In the genomic region with DNA sequence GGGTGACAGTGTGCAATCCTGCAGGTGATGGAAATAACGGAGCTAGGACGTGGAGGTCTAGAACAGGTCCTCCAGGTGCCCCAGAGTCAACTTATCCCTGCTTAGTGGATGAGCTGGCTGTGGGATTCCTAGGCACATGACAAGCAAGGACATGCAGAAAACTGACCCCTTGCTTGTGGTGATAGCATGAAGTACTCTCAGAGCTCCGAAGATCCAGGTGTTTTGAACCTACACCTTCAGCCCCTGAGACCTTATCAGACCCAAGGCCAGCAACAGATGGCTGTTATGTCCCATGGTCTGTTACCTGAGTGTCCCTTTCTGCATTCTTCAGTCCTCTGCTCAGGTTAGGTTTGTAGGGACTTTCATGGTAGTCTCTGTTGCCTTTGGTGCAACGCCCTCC, we compare ENCODE assay signal across 8 mouse cellular contexts. TPM values are rescaled to one million over a fixed set of nuclear protein-coding genes. Genes with fewer than 3 reads are reported as not detected.
DNase-seq lines count a peak whose midpoint lies in the region; TF ChIP-seq lines count a peak whose summit lies in the region.

No protein-coding gene starts in this region.

- TF ChIP-seq CTCF in heart, adult 2 months (IDR thresholded peaks at IDR 0.05) = no peak

- H3K27me3 ChIP-seq in heart, adult 2 months (ENCODE audit: control insufficient read depth, insufficient read depth, low read length) = peaks cover 4% of the 10 kb centered on the region
- H3K27me3 ChIP-seq in hindbrain, embryonic 10.5 days (ENCODE audit: insufficient read depth, poor library complexity, severe bottlenecking) = peaks cover 27% of the 10 kb centered on the region
- peaks cover 45% of the 10 kb centered on the region for H3K27me3 ChIP-seq in midbrain, embryonic 10.5 days (ENCODE audit: low read depth, poor library complexity, severe bottlenecking)

- H3K4me1 ChIP-seq in heart, adult 2 months (ENCODE audit: control insufficient read depth, insufficient read depth, low read length) = peaks cover 4% of the 10 kb centered on the region
- peaks cover 44% of the 10 kb centered on the region for H3K4me1 ChIP-seq in hindbrain, embryonic 10.5 days (replicated peaks)
- peaks cover 55% of the 10 kb centered on the region for H3K4me1 ChIP-seq in midbrain, embryonic 10.5 days

- no peaks in the 10 kb centered on the region for H3K36me3 ChIP-seq in heart, adult 2 months (ENCODE audit: control insufficient read depth, insufficient read depth, low read length)
- H3K36me3 ChIP-seq in hindbrain, embryonic 10.5 days = no peaks in the 10 kb centered on the region
- no peaks in the 10 kb centered on the region for H3K36me3 ChIP-seq in midbrain, embryonic 10.5 days

- no peak for TF ChIP-seq EP300 in heart, adult 2 months (IDR thresholded peaks at IDR 0.05; ENCODE audit: insufficient read depth, low read depth, low read length)

- H3K4me3 ChIP-seq in heart, adult 2 months = peak overlapping the region; percentile 71
- peak overlapping the region; percentile 76 for H3K4me3 ChIP-seq in hindbrain, embryonic 10.5 days
- peak overlapping the region; percentile 76 for H3K4me3 ChIP-seq in midbrain, embryonic 10.5 days

- peak overlapping the region; percentile 60 for H3K9ac ChIP-seq in heart, adult 2 months (ENCODE audit: low read depth, low read length)

- no peaks in the 10 kb centered on the region for H3K9me3 ChIP-seq in hindbrain, embryonic 10.5 days
- H3K9me3 ChIP-seq in midbrain, embryonic 10.5 days (replicated peaks) = no peaks in the 10 kb centered on the region

- no peak for DNase-seq in heart, adult 2 months
- no peak for DNase-seq in heart, adult 8-10 months (ENCODE audit: low spot score)
- peak; percentile 17 for DNase-seq in ES-CJ7 (ENCODE audit: low read depth, low spot score)
- DNase-seq in hindbrain, embryonic 10.5 days (ENCODE audit: low spot score) = no peak
- DNase-seq in midbrain, embryonic 10.5 days (ENCODE audit: low spot score) = no peak
- no peak for DNase-seq in frontal cortex, postnatal 14 days (ENCODE audit: low spot score in 2 of 2)
- no peak for DNase-seq in left cerebral cortex, postnatal 14 days (ENCODE audit: low spot score in 2 of 2)
- DNase-seq in cerebellum, postnatal 36 days = no peak

- intact Hi-C loops in heart, adult 2 months (cut with DNase I) = loop anchor here (5.0 kb wide), 1 partner anchor 37 kb away; no protein-coding TSS in a partner anchor
- intact Hi-C loops in left cerebral cortex, postnatal 14 days (cut with DNase I) = loop anchor here (5.0 kb wide), 1 partner anchor 37 kb away; no protein-coding TSS in a partner anchor

- no peak overlapping the region for H3K27ac ChIP-seq in heart, adult 2 months
- H3K27ac ChIP-seq in hindbrain, embryonic 10.5 days = peak overlapping the region; percentile 92
- H3K27ac ChIP-seq in midbrain, embryonic 10.5 days (replicated peaks) = peak overlapping the region; percentile 90

- no peaks in the 10 kb centered on the region for H3K79me2 ChIP-seq in heart, adult 2 months (replicated peaks; ENCODE audit: control insufficient read depth, insufficient read depth, low read length)

- no peak for TF ChIP-seq POLR2A in heart, adult 2 months (IDR thresholded peaks at IDR 0.05; ENCODE audit: insufficient read depth, low read depth, low read length)

- 46% methylated on average over 4 of the region's 4 CpGs for WGBS in heart, adult 2 months
- 30% methylated on average over 4 of the region's 4 CpGs for WGBS in hindbrain, embryonic 10.5 days
- WGBS in midbrain, embryonic 10.5 days = 28% methylated on average over 4 of the region's 4 CpGs

RNA-seq across cellular contexts. Expression of a gene that starts 2.0 kb away (rescaled TPM):
- total RNA-seq in heart, adult 2 months (2021) = 10 to 100 TPM; 18.1 to 24.9 TPM
- polyA plus RNA-seq in heart, adult 2 months (2012; rRNA removed) = 28.4 and 40.6 TPM in 2 replicates
- 10 to 100 TPM; 16.6 to 24.1 (median 21.8) TPM for total RNA-seq in heart, adult 8-10 months (2022)
- 68.2 and 70.8 TPM in 2 replicates for polyA plus RNA-seq in hindbrain, embryonic 10.5 days (2016; fragmentation: Nextera tagmentation; extraction: Ambion mirVana)
- 54.7 and 60.4 TPM in 2 replicates for polyA plus RNA-seq in midbrain, embryonic 10.5 days (2016; fragmentation: Nextera tagmentation; extraction: Ambion mirVana)
- 100 to 1,000 TPM; 161 to 167 TPM for total RNA-seq in left cerebral cortex, postnatal 14 days (2021)

Comparison
In these comparisons a context has a peak if more than half of its experiments do, and no peak if none do; other contexts are left out.
1. RNA of a gene that starts 2.0 kb away (total RNA-seq): 161 to 167 TPM in left cerebral cortex, postnatal 14 days; 18.1 to 24.9 TPM in heart, adult 2 months and 16.6 to 24.1 TPM in heart, adult 8-10 months; every median in the first group is over 4 times any median in the second.
2. Peak in every context shown above with its lines, with median percentiles within 50 percentile points of each other: H3K4me3 ChIP-seq.